Mouse (Mus musculus): ENCODE measurements at regions not wholly inside any gene's neighbourhood (a gene's known extent, or its start where the extent isn't known, plus 50 kb on each side); places are given as distances from the start of the nearest gene placed in this dataset.

DNA sequence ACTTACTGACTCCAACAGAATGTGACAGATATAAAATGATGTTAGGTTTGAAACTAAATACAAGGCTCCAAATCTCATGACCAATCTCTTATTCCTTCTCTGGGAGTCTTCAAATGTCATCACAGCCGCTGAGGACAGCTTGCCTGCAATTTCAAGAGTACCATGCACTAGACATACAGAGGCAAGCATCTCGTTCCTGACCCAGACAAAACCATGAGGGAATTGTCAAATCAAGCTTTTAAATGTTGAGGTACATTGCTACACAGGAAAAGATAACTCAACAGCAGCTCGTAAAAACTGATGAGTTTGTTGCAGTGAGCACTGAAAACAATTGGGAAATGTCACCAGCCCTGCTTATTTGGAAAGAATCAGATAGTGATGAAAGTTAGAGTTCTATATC is 397.0 kb downstream of the Rapgef2 start:
- TF ChIP-seq CTCF (conservative IDR thresholded peaks at IDR 0.05; ENCODE audit: insufficient read depth, insufficient read length, low read depth, low read length) (no peak), POLR2A (IDR thresholded peaks at IDR 0.05; ENCODE audit: low read depth, low read length) (no peak)
